Mouse (Mus musculus) monocyte, adult 5-6 weeks (primary cell): ENCODE results near the gene BC025446. TPM values are rescaled to one million over a fixed set of nuclear protein-coding genes. Genes with fewer than 3 reads are reported as not detected.
A peak's percentile ranks its signal among the peaks of the same experiment; 100 is the strongest.
"Not testable (repeated sequence)": the region's sequence is repeated elsewhere in the genome, so short reads cannot be mapped to it uniquely, and the experiment has no call there.

Source experiments
- ATAC-seq: fragments of 153-309, 156-312 bp; replicated peaks from 2 replicates; pipeline ENCODE4 v1.8.0; 2017; ENCODE audit warnings: mild to moderate bottlenecking; ENCODE audit not compliant: low TSS enrichment, insufficient number of reproducible peaks, severe bottlenecking, poor library complexity, low FRiP score
- total RNA-seq: library from RNA; stranded (forward); fragments of 200-1000, 200-491, 200-594 nt; gene quantifications from 3 replicates; pipeline ENCODE4 v1.2.3, GENCODE M21; 2017

Gene BC025446
- total RNA-seq: not detected in 3 replicates

- ATAC-seq: no peak
Observed at GRCm38 (mm10) chr15:75215778-75216691, at the start of gene BC025446. Gene BC025446 (plus strand): TSS chr15:75216376.

GRCm38 (mm10) chr15:75175506-75175905 lies 40.7 kb upstream of the BC025446 start:
- ATAC-seq: 0 out of 2 replicates have a peak, but pooled peaks have one; percentile 71

- ATAC-seq: no peak
Observed at GRCm38 (mm10) chr15:75186291-75186690, 29.9 kb upstream of the BC025446 start.

- ATAC-seq: no peak
Observed at GRCm38 (mm10) chr15:75189116-75189515, 27.1 kb upstream of the BC025446 start.

GRCm38 (mm10) chr15:75190560-75190959 lies 25.6 kb upstream of the BC025446 start:
- not testable (repeated sequence) for ATAC-seq

GRCm38 (mm10) chr15:75216831-75217230 lies 655 bp downstream of the BC025446 start:
- no peak for ATAC-seq

- no peak for ATAC-seq
Observed at GRCm38 (mm10) chr15:75221942-75222341, 5.8 kb downstream of the BC025446 start.

GRCm38 (mm10) chr15:75237736-75238288 lies 21.6 kb downstream of the BC025446 start:
- no peak for ATAC-seq

- no peak for ATAC-seq
Observed at GRCm38 (mm10) chr15:75240558-75240957, 24.4 kb downstream of the BC025446 start.

- ATAC-seq: no peak
Observed at GRCm38 (mm10) chr15:75242756-75243640, 26.8 kb downstream of the BC025446 start.

- ATAC-seq: no peak
Observed at GRCm38 (mm10) chr15:75254671-75255070, 38.5 kb downstream of the BC025446 start.

GRCm38 (mm10) chr15:75265863-75266262 lies 49.7 kb downstream of the BC025446 start:
- no peak for ATAC-seq

- ATAC-seq: no peak
Observed at GRCm38 (mm10) chr15:75266626-75267025, 50.5 kb downstream of the BC025446 start.

- ATAC-seq: no peak
Observed at GRCm38 (mm10) chr15:75268121-75268520, 51.9 kb downstream of the BC025446 start, which contains the start of gene Ly6f. Gene Ly6f (plus strand): TSS chr15:75268421.

- ATAC-seq: no peak
Observed at GRCm38 (mm10) chr15:75268916-75269829, 53.0 kb downstream of the BC025446 start.

- ATAC-seq: no peak
Observed at GRCm38 (mm10) chr15:75270169-75270568, 54.0 kb downstream of the BC025446 start.

- ATAC-seq: no peak
Observed at GRCm38 (mm10) chr15:75270691-75271362, 54.7 kb downstream of the BC025446 start.
